Mouse (Mus musculus): ENCODE results near the gene Rab5if.
A peak's percentile ranks its signal among the peaks of the same experiment; 100 is the strongest.
"Not testable (repeated sequence)": the region's sequence is repeated elsewhere in the genome, so short reads cannot be mapped to it uniquely, and the experiment has no call there.

Gene Rab5if

DNA sequence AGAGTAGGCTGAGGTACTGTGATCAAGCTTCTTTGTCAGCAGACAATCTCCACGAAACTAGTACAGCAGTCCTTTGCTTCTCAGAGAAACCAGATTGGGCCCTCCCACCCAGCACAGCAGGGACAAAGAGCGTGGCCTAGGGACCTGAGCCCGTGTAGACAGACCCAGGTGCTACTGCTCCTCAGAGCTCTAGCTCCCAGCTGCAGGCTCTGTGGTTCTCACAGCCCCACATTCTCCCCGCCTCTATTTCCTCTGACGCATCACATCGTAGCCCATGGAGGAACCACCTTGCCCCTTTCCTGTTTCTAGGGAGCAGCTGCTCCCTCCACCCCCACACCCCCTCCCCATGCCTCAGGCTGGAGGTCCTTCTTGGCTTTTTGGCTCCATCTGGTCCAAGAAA, 24.1 kb downstream of the Rab5if start, which contains the start of gene Sla2:
Sla2 (minus strand) TSS at position 176 of the 400 bp plus-strand sequence.
- no peak for DNase-seq (ENCODE audit: low spot score)

DNA sequence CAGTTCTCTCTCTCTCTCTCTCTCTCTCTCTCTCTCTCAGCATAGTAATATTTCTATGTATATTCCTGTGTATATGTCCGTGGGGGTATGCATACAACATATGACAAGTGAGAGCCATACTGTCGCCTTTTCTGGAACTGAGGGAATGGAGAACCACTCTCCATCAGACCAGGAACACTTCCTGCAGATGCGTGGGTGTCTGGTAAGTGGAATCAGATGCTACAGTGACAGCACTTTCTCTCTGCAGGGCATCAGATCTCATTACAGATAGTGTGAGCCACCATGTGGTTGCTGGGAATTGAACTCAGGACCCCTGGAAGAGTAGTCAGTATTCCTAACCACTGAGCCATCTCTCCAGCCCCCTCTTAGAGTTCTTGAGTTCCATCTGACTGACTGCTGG, 25.6 kb downstream of the Rab5if start:
- no peak for DNase-seq (ENCODE audit: low spot score)

DNA sequence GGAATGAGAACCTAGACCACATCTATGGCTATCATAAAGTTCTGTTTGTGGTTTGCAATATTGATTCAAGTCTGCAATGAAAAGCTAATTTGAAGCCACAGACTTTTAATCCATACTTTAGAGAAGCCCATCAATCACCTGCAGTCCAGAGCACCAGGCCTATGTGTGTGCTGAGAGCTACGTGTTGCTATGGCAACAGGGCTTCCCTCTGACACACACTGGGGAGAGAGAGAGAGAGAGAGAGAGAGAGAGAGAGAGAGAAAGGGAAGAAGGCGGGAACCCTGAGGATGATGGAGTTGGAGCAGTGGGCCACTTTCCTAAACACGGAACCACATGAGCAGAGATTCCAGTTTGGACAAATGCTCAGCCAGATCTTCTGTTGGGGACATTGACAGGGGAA, 29.3 kb downstream of the Rab5if start:
- DNase-seq (ENCODE audit: low spot score), result no peak

DNA sequence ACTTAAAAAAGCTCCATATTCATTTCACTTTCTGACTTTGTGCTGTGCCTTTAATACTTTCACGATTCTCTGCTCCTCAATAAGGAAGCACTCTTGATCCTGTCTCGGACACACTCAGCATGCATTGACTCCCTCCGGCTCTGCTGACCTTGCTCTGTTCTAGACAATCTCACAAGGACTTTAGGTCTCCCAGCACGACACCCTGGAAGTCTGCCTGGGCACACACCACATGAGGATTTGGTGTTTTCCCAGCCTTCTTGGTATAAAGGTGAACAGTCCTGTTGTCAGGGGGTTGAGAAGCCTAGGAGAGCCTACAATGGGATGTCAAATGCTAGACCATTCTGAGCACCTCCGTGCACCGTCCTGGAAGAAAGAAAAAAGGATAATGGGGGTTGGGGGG, 29.9 kb downstream of the Rab5if start:
- DNase-seq (ENCODE audit: low spot score), result peak; percentile 29

DNA sequence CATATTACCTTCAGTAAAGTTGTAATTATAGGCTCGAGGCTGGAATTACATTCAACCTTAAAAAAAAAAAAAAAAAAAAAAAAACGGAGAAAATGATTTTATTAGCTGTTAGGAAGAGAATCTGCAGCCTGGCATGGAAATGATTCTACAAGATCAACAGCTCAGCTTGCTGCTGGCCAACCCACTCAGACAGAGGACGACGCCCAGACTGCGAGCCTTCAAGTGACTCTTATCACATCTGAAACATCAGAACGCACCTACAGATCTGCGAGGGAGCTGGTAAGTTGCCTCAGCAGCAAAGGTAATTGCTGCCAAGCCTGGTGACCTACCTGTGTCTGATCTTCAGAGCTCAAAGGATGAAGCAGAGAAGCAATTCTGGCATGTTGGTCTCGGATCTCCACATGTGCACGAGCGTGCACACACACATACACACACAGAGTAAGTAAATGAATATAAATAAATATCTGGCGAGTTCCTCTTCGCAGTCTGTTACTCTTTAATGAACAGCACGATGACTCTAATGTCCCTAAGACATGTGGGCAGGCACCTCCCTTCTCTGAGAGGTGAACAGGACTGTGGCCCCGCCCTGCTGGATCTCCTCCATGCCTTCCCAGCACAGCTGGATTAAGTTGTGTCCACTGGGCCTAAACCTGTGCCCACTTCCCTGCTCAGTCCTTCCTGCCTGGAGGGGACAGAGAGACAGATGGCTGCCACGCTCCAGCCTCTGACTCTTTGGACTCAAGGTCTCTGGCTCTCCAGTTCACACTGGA, 31.8 kb downstream of the Rab5if start:
- no peak for DNase-seq (ENCODE audit: low spot score)

DNA sequence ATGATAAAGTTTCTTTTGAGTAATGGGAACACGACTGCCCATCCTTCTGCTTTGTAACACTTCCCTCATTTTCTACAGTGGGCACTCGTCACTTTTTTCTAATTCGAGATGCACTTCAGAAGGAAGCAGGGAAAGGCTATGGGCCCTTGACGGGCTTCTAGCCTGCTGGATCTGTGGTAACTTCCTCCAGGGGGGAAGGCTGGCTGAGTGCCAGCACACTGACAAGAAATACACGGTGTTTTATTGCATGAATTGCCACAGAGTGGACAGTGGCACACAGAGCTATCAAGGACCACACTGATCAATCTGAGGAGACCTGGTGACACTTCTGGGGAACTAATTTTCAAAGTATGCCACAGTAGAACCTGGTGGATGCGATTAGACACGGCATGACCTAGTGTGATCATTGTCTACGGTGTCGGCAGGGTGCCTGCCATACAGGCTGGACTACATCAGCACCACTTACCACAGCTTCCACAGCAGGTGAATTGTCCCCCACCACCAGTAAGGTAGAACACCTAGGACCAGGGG, 33.5 kb downstream of the Rab5if start:
- no peak for DNase-seq (ENCODE audit: low spot score)

DNA sequence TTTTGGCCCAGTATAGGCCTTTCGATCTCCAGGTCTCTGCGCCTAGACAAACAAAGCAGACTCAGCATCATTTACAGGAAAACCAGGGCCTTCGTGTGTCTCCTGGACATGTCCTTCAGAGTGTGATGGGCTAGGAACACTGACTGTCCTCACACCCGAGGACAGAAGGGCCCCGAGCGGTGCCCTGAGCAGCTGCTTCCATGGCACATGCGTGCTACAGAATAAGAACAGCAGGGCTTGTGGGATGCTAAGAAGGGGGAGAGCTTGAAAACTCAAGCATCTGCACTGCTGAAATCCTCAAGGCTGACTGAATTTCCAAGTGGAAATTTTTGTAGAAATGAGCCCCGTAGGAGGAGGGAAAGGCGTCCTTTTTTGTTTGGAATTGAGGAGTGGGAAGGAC, 34.1 kb downstream of the Rab5if start:
- DNase-seq (ENCODE audit: low spot score), result no peak

DNA sequence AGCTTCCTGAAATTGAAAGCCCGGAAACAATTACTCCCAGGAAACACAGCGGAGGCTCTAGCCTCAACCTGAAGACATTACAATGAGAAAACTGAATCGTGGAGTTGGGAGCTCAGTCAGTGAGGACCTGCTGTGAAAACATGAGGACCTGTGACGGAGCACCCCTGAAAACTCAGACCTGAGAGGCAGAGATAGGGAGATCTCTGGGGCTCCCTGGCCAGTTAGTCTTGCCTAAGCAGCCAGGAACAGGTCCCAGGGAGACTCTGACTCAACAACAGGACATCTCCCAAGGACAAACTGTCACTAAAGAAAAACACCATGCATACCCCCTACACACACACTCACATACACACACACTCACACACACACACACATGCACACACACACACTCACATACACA, 35.4 kb downstream of the Rab5if start:
- no peak for DNase-seq (ENCODE audit: low spot score)

DNA sequence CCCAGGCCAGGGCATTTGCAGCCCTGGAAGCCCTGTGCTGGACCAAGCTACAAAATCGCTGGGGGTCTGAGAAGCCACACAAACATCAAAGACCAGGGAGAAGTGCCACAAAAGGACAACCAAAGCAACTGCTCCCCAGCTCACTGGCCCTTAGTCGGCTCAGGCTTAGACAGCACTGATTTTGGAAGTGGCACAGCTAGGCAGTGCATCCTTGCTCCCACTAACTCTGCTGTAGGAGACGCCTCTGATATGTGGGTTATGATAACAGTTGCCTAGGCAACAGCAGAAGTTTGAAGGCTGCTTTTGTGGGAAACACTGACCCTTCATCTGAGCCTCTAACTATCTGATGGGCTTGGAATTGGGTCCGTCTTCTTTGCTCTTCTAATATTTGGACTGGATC, 36.3 kb downstream of the Rab5if start:
- DNase-seq (ENCODE audit: low spot score), result no peak

DNA sequence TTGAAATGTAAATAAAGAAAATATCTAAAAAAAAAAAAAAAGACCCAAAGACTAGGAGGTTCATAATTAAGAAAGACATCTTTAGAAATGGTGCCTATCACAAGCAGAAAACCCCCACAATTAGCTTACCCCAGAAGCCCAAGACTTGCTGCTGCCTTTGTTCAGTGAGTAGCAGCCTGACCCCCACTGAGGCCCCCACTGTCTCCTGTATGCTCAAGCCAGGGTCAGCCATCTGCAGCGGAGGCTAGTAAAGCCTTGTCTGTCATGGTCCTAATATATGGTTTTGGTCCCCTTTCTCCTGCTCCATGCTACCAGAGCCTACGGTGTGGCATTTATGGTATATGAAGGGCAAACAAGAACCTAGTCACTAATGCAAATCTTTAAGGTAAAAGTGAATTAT, 38.4 kb downstream of the Rab5if start:
- DNase-seq (ENCODE audit: low spot score), result no peak

DNA sequence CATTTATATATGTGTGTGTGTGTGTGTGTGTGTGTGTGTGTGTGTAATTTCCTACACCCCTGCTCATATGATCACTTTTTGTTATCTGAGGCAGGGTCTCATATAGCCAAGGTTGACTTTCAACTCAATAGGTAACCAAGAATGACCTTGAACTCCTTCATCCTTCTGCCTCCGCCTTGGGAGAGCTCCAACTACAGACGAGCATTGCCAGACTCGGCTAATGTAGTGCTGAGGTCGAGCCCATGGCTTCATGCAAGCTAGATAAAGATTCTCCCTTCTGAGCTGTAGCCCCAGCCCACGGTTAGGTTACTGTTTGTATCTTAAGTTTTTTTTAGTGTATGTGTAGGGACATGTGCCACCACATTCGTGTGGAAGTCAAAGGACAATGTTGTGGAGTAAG, 39.0 kb downstream of the Rab5if start:
- DNase-seq (ENCODE audit: low spot score), result no peak

DNA sequence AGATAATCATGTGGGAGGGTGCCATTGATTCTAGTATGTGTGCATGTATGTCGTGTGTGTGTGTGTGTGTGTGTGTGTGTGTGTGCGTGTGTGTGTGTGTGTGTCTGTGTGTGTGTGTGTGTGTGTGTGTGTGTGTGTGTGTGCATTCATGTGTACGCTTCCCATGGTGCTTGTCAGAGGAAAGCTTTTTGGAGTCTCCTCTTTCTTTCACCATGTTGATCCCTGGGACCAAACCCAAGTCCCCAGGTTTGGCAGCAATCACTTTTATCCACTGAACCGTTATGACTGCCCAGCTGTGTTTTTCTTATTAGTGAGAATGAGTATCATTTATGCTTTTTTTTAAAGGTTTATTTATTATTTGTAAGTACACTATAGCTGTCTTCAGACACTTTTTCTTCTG, 39.5 kb downstream of the Rab5if start:
- DNase-seq (ENCODE audit: low spot score), result not testable (repeated sequence)

DNA sequence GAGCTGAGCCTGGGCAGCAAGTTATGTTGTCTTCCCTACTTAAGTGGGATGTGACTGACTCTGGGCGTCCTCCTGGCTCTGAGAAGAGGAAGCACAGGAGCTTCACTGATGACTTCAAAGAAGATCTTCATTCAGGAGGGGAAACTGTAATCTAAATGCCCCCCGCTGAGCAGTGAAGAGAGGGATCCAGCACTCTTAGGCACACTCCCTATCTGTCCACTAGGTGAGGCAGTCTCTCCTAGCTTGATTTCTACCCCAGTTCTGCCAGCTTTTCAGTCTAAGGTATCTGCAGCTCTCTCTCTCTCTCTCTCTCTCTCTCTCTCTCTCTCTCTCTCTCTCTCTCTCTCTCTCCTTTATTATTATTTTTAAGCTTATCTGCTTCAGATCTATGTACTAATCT, 40.4 kb downstream of the Rab5if start:
- no peak for DNase-seq (ENCODE audit: low spot score)

DNA sequence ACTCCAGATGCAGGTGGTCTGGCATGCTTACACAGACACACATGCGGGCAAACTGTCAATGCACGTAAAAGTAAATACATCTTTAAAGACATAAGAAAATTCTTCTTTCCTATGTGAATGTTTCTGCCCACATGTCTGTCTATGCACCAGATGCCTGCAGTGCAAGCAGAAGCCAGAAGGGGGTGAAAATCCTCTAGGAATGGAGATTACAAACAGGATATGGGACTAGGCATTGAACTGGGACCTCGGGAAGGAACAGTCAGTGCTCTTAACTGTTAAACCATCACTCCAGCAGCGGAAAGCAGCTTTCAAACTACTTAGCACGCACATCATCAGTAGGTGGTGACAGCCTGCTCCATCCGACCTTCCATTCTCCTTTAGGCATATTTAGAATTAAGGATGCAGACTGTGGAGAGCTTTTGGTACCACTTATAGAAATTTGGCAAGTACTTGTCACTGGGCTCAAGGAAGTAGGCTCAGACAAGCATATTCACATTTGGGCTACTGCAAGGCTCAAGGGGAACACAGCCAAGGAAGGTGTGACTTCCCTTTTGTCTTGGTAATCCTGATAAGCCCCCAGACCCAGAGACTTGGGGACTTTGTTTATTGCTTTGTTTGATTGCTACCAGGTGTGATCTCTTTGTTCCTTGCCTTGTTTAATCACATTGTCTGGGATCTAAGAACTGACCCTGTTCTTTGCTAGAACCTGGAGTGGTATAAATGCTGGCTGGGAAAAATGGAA, 42.2 kb downstream of the Rab5if start:
- DNase-seq (ENCODE audit: low spot score), result peak; percentile 54

DNA sequence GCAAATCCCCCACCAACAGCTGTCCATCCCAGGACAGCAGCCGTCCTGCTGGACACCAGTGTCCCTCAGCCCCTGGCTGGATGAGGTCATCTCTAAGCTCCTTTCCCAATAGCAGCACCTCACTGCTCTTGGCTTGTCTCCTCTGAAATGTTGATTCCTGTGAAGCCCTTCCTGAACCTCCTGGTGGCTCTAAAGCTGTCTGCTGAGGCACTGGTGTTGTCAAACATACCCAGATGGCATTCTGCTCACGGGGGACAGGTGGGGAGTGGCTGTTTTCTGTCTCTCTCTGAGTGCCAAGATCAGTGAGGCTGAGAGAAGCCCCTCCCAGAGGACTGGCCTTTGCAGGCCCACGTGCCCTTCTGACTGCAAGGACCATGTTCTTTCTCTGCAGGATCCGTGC, 43.0 kb downstream of the Rab5if start:
- DNase-seq (ENCODE audit: low spot score), result not testable (repeated sequence)

DNA sequence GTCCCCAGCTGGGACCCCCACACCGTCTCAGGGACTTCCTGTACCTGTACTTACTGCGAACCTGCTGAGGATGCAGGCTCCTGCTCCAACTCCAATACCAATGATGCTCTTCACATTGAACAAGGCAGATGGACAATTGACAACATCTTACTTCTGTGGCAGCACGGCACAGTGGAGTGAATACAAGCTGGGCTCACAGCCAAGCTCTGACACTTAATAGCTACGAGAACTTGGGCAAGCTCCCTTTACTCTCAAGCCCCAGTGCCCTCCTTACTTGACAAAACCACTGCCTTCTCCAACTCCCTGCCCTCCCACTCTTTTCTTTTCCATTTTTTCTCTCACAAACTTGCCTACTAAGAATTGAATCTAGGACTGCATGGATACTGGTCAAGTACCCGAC, 50.3 kb downstream of the Rab5if start:
- no peak for DNase-seq (ENCODE audit: low spot score)

DNA sequence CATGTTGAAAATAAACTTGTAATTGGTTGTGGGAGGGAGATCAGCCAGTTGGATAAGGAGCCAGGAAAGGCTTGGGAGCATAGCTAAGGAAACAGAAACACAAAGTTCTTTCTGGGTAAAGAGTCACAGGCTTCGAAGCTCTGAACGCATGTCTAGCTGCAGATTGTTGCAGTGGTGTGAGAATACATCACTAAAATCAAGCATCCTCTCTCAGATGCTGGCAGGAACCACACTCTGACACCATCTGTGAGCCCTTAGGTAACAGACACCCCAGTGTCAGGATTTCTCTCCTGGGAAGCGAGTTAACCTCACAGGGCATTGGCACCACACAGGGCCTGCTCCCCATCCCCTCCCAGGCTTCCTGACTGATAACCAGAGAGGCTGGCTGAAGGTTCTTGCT, 52.6 kb downstream of the Rab5if start:
- DNase-seq (ENCODE audit: low spot score), result no peak

DNA sequence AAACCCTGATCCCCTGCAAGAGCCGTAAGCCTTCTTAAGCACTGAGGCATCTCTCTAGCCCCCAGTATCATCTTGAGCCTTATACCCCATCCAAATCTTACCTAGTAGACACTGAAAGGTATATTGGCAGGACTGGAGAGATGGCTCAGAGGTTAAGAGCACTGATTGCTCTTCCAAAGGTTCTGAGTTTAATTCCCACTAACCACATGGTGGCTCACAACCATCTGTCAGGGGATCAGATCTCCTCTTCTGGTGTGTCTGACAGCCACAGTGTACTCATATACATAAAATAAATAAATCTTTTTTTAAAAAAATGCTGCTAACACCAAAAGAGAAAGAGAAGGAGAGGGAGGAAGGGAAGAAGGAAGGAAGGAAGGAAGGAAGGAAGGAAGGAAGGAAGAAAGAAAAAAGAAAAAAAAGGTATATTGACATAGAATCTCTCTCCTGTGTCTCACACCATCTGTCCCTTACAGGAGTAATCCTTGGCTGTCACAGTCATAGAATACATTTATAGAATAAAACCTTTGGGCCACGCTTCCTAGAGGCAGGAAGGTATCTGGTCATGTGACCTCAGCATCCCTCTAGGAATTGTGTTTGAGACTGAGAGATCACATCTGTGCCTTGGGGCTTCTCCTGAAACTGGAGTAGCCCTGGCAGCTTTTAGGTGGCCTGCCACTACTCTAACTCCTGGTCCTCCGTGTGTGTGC, 53.6 kb downstream of the Rab5if start:
- no peak for DNase-seq (ENCODE audit: low spot score)

DNA sequence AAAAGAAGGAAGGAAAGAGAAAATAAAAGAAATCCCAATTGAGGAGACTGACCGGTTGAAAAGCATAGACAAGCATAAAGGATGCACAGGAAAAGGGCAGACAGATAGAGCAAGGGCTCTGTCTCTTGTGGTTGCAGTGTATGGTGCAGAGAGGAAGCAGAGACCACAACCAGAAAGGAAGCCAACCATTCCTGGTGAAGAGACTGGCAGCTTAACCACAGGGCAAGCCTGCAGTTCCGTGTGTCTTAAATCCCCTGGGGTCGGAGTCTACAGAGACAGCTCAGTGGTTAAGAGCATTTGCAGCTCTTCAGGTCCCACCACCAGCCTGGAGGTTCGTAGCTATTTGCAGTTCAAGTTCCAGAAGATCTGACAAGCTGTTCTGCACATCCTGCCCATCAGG, 55.6 kb downstream of the Rab5if start:
- DNase-seq (ENCODE audit: low spot score), result no peak

DNA sequence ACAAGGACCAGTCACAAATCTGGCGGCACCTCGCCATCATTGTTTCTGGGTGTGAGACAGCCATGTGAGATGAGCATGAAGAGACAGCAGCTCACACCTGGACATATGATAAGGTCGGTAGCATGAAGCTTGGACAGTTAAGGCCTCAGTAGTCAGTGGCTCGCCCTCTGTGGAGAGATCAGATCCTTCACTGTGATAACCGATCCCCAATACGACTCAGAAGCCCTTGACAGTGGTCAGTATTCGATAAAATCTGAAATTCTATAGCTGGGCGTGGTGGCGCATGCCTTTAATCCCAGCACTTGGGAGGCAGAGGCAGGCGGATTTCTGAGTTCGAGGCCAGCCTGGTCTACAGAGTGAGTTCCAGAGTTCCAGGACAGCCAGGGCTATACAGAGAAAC, 56.3 kb downstream of the Rab5if start:
- not testable (repeated sequence) for DNase-seq (ENCODE audit: low spot score)

DNA sequence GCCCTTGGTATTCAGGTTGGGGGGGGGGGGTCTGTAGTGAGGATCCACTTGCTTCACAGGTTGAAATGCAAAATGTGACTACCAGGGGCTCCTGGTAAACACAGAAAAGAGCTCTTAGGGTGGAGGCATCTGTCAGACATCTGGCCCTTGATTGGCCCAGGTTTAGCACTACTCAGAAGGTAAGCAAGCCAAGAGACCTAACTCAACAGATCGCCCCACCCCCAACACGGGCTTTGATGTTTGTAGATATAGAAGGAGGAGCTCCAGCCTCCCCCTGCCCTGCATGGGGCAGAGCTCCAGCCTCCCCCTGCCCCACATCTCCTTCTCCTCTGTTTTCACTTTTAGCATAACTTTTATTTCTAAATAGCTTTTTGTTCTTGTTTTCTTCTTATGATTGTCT, 56.9 kb downstream of the Rab5if start:
- no peak for DNase-seq (ENCODE audit: low spot score)

DNA sequence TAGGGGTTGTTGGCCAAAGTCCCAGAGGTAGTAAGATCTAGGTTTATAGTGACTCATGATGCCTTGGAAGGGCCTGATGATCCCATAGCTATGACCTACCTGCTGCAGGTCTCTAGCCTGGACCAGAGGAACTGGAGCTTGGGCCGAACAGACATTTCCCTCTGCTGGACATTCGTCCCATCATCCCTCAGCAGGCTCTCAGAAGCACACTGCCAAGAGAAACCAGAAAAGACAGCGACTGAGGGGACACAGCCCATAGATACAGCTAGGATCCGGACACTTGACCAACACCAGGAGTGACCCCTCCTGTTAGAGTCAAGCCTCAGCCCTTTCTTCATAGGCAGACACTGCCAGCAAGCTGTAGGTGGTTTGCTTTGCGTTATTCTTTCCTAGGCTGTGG, 60.1 kb downstream of the Rab5if start:
- no peak for DNase-seq (ENCODE audit: low spot score)

All from ovary, postnatal 36 days (tissue).